Comparison of ENCODE assay signal across 9 mouse cellular contexts in the genomic region with DNA sequence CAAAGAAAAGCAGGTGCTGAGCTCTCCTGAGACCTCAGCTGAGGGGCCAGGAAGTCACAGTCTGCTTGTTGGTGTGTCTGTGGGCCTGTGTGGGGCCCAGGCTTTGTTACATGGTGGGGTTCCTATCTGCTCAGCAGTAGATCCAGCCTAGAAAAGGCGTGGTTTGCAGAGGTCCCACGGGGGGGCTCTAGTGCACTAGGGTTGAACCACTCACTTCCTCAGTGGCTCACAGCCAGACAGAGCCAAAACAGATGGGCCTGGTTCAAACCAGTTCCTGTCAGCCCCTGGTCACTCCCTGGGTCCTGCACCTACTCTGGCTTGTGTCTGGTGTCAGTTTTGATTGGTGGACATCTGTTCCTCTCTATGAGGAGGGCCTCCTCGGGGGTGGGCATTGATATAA.
DNase-seq lines count a peak whose midpoint lies in the region; ATAC-seq and TF ChIP-seq lines count a peak whose summit lies in the region.
"Had no signal": no experiment of that assay in that cellular context is flagged by ENCODE, and none has a peak within 500 bp of the region (broad histone marks: within the 10 kb centered on the region; RNA-seq: fewer than 3 reads in every experiment).

No protein-coding gene starts in this region.

- peak; percentile 81 for ATAC-seq in lung, postnatal 0 days

- no peak for TF ChIP-seq EP300 in heart, adult 2 months (IDR thresholded peaks at IDR 0.05; ENCODE audit: insufficient read depth, low read depth, low read length)
- TF ChIP-seq EP300 in lung, postnatal 0 days (IDR thresholded peaks at IDR 0.05), result no peak

- 13% methylated on average over 3 of the region's 3 CpGs for WGBS in lung, adult 2 months
- WGBS in heart, adult 2 months, result 7% methylated on average over 3 of the region's 3 CpGs
- 9% methylated on average over 3 of the region's 3 CpGs for WGBS in lung, postnatal 0 days

- TF ChIP-seq POLR2A in lung, adult 2 months (IDR thresholded peaks at IDR 0.05; ENCODE audit: borderline replicate concordance, extremely low read depth, low read depth, low read length), result no peak
- TF ChIP-seq POLR2A in heart, adult 2 months (IDR thresholded peaks at IDR 0.05; ENCODE audit: insufficient read depth, low read depth, low read length), result no peak

- no peaks in the 10 kb centered on the region for H3K79me2 ChIP-seq in heart, adult 2 months (replicated peaks; ENCODE audit: control insufficient read depth, insufficient read depth, low read length)

- H3K4me1 ChIP-seq in lung, adult 2 months (ENCODE audit: control insufficient read depth, insufficient read depth, low read length), result no peaks in the 10 kb centered on the region
- 0 out of 2 replicates have a peak, but pooled peaks cover 1% of the 10 kb centered on the region for H3K4me1 ChIP-seq in heart, adult 2 months (ENCODE audit: control insufficient read depth, insufficient read depth, low read length)
- H3K4me1 ChIP-seq in lung, postnatal 0 days (ENCODE audit: insufficient read depth, low read depth, low read length), result peaks cover 6% of the 10 kb centered on the region; the same call in 1 of the 2 replicates

- no peaks in the 10 kb centered on the region for H3K36me3 ChIP-seq in heart, adult 2 months (ENCODE audit: control insufficient read depth, insufficient read depth, low read length)
- H3K36me3 ChIP-seq in lung, postnatal 0 days (ENCODE audit: insufficient read depth, low read length), result no peaks in the 10 kb centered on the region
- H3K36me3 ChIP-seq: limb, embryonic 15.5 days had no signal

- peak; percentile 42 to 59 for DNase-seq in lung, adult 18-20 months
- no peak for DNase-seq in lung, adult 2 months
- DNase-seq in adrenal gland, postnatal 25 days, result peak; percentile 34
- DNase-seq in heart, adult 2 months, result peak; percentile 54 to 81
- DNase-seq in kidney, adult 9 months, result peak; percentile 68
- DNase-seq in lung, postnatal 0 days (ENCODE audit: low spot score), result peak; percentile 80
- DNase-seq in spleen, postnatal 10 days (ENCODE audit: low spot score in 2 of 2), result peak; percentile 28 to 84
- DNase-seq in cerebellum, adult 8-10 months, result no peak

- no peak overlapping the region for H3K9ac ChIP-seq in heart, adult 2 months (ENCODE audit: low read depth, low read length)
- no peak overlapping the region for H3K9ac ChIP-seq in lung, postnatal 0 days (replicated peaks; ENCODE audit: low read depth)
- H3K9ac ChIP-seq: limb, embryonic 15.5 days had no signal

- H3K9me3 ChIP-seq in lung, postnatal 0 days (ENCODE audit: low read length), result no peaks in the 10 kb centered on the region
- H3K9me3 ChIP-seq: limb, embryonic 15.5 days had no signal

- H3K4me2 ChIP-seq in lung, postnatal 0 days (replicated peaks; ENCODE audit: low read depth, low read length), result no peak overlapping the region
- H3K4me2 ChIP-seq: limb, embryonic 15.5 days had no signal

- H3K4me3 ChIP-seq in lung, adult 2 months (replicated peaks; ENCODE audit: extremely low read depth, low read depth, low read length), result no peak overlapping the region
- H3K4me3 ChIP-seq in heart, adult 2 months, result no peak overlapping the region
- no peak overlapping the region for H3K4me3 ChIP-seq in lung, postnatal 0 days (ENCODE audit: low read depth, low read length)
- H3K4me3 ChIP-seq: limb, embryonic 15.5 days had no signal

- H3K27ac ChIP-seq in heart, adult 2 months, result no peak overlapping the region
- no peak overlapping the region for H3K27ac ChIP-seq in lung, postnatal 0 days (ENCODE audit: low read length)
- H3K27ac ChIP-seq: limb, embryonic 15.5 days had no signal

- intact Hi-C loops in heart, adult 2 months (cut with DNase I), result no loop called here

- no peaks in the 10 kb centered on the region for H3K27me3 ChIP-seq in heart, adult 2 months (ENCODE audit: control insufficient read depth, insufficient read depth, low read length)
- H3K27me3 ChIP-seq in lung, postnatal 0 days (replicated peaks; ENCODE audit: insufficient read depth, low read length), result peaks cover 4% of the 10 kb centered on the region; the same call in 1 of the 2 replicates

- TF ChIP-seq CTCF in lung, adult 2 months (IDR thresholded peaks at IDR 0.05; ENCODE audit: insufficient read depth, low read length), result no peak
- TF ChIP-seq CTCF in heart, adult 2 months (IDR thresholded peaks at IDR 0.05), result peak; percentile 29
- peak; percentile 45 for TF ChIP-seq CTCF in lung, postnatal 0 days (IDR thresholded peaks at IDR 0.05)

Comparison
In these comparisons a context has a peak if more than half of its experiments do, and no peak if none do; other contexts are left out.
1. DNase-seq: peak in lung, adult 18-20 months (2 of 2), adrenal gland, postnatal 25 days (single experiment), heart, adult 2 months (2 of 2), kidney, adult 9 months (single experiment), lung, postnatal 0 days (single experiment) and spleen, postnatal 10 days (2 of 2); none in lung, adult 2 months (single experiment) and cerebellum, adult 8-10 months (single experiment).